Comparison of ENCODE assay signal across 10 mouse cellular contexts in the genomic region with DNA sequence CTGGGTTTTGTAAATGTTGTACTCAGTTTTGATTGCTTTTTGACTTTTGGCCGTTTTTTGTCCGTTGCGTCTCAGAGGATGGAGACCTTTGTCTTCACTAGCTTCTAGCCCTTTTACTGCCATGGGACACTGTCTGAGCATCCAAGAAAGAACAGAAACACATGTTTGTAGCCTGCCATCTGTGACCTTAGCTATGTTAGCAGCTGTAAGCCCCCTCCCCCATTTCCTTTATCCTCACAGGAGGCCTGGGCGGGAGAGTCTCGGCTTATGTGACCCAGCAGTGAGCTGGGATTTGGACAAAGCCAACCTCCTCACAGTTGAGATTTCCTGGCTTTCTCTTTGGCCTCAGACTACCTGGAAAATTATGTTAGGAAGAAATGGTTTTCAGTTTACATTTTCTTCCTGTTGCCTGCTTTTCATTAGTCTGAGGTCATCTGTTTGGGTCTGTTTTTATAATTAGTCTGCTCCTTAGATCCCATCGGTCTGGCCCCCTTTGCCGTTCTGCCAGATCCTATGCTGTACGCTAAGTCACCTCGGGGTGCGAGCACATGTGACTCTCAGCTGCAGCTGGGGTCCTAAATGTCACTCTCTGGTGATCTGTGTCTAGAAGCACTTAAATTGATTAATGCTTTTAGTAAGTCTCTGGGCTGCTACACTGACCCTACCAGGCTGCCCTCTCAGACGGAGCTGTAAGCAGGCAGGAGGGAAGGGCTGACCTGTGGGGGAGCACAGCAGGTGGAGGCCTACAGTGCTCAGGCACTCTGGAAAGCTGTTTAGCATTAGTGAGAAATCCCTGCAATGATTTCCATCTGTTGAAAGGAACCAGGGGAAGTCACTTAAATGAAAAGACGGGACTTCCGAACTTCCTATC.
DNase-seq lines count a peak whose midpoint lies in the region; ATAC-seq and TF ChIP-seq lines count a peak whose summit lies in the region.
"Had no signal": no experiment of that assay in that cellular context is flagged by ENCODE, and none has a peak within 500 bp of the region (broad histone marks: within the 10 kb centered on the region; RNA-seq: fewer than 3 reads in every experiment).

No protein-coding gene starts in this region.

- no peak overlapping the region for H3K4me2 ChIP-seq in midbrain, embryonic 13.5 days (replicated peaks)
- H3K4me2 ChIP-seq in midbrain, postnatal 0 days (ENCODE audit: low read depth, low read length, poor library complexity, severe bottlenecking): no peak overlapping the region
- H3K4me2 ChIP-seq in hindbrain, embryonic 13.5 days: no peak overlapping the region
- H3K4me2 ChIP-seq in stomach, embryonic 15.5 days: no peak overlapping the region
- H3K4me2 ChIP-seq: heart, embryonic 12.5 days had no signal

- DNase-seq in heart, embryonic 10.5 days (ENCODE audit: low spot score): no peak
- DNase-seq in heart, postnatal 14 days: no peak
- DNase-seq in midbrain, postnatal 0 days (ENCODE audit: low spot score): no peak
- DNase-seq in frontal cortex, postnatal 25 days (ENCODE audit: low spot score in 2 of 2): no peak
- DNase-seq in gastrocnemius, adult 8-10 months (ENCODE audit: low spot score in 2 of 2): no peak
- DNase-seq: thymus, adult 2 months had no signal

- peak overlapping the region; percentile 32 for H3K9ac ChIP-seq in midbrain, embryonic 13.5 days (replicated peaks)
- H3K9ac ChIP-seq in midbrain, postnatal 0 days (replicated peaks; ENCODE audit: low read length, poor library complexity, severe bottlenecking): no peak overlapping the region
- 0 out of 2 replicates have a peak overlapping the region, but pooled peaks have one; percentile 26 for H3K9ac ChIP-seq in hindbrain, embryonic 13.5 days
- no peak overlapping the region for H3K9ac ChIP-seq in stomach, embryonic 15.5 days
- H3K9ac ChIP-seq: heart, embryonic 12.5 days had no signal

- H3K36me3 ChIP-seq in heart, embryonic 10.5 days: peaks cover 65% of the 10 kb centered on the region
- peaks cover 15% of the 10 kb centered on the region for H3K36me3 ChIP-seq in midbrain, embryonic 13.5 days
- H3K36me3 ChIP-seq in midbrain, postnatal 0 days (ENCODE audit: insufficient read depth, low read length): peaks cover 19% of the 10 kb centered on the region
- H3K36me3 ChIP-seq in hindbrain, embryonic 13.5 days: peaks cover 17% of the 10 kb centered on the region
- H3K36me3 ChIP-seq in stomach, embryonic 15.5 days: peaks cover 10% of the 10 kb centered on the region

- intact Hi-C loops in heart, postnatal 14 days (cut with DNase I): loop anchor here (2.0 kb wide), 1 partner anchor 35 kb away; no protein-coding TSS in a partner anchor

- H3K4me1 ChIP-seq in heart, embryonic 10.5 days: peaks cover 44% of the 10 kb centered on the region
- peaks cover 43% of the 10 kb centered on the region for H3K4me1 ChIP-seq in midbrain, embryonic 13.5 days (replicated peaks)
- no peaks in the 10 kb centered on the region for H3K4me1 ChIP-seq in midbrain, postnatal 0 days (ENCODE audit: insufficient read depth, low read length)
- peaks cover 36% of the 10 kb centered on the region for H3K4me1 ChIP-seq in hindbrain, embryonic 13.5 days (replicated peaks)
- peaks cover 9% of the 10 kb centered on the region; the same call in 1 of the 2 replicates for H3K4me1 ChIP-seq in stomach, embryonic 15.5 days

- no peaks in the 10 kb centered on the region for H3K27me3 ChIP-seq in heart, embryonic 10.5 days (ENCODE audit: insufficient read depth, poor library complexity, severe bottlenecking)
- H3K27me3 ChIP-seq in midbrain, embryonic 13.5 days: no peaks in the 10 kb centered on the region
- no peaks in the 10 kb centered on the region for H3K27me3 ChIP-seq in midbrain, postnatal 0 days (ENCODE audit: insufficient read depth, low read length)
- H3K27me3 ChIP-seq in hindbrain, embryonic 13.5 days: no peaks in the 10 kb centered on the region
- H3K27me3 ChIP-seq in stomach, embryonic 15.5 days (replicated peaks): no peaks in the 10 kb centered on the region
- H3K27me3 ChIP-seq: heart, embryonic 12.5 days had no signal

- WGBS in heart, embryonic 10.5 days: 67% methylated on average over 13 of the region's 13 CpGs
- 33% methylated on average over 13 of the region's 13 CpGs for WGBS in midbrain, embryonic 13.5 days
- WGBS in midbrain, postnatal 0 days: 42% methylated on average over 13 of the region's 13 CpGs
- 31% methylated on average over 13 of the region's 13 CpGs for WGBS in hindbrain, embryonic 13.5 days
- 57% methylated on average over 13 of the region's 13 CpGs for WGBS in stomach, embryonic 15.5 days

- TF ChIP-seq CTCF in midbrain, postnatal 0 days (IDR thresholded peaks at IDR 0.05): no peak

- 0 out of 2 replicates have a peak overlapping the region, but pooled peaks have one; percentile 17 for H3K27ac ChIP-seq in heart, embryonic 10.5 days
- peak overlapping the region; percentile 45 for H3K27ac ChIP-seq in midbrain, embryonic 13.5 days
- no peak overlapping the region for H3K27ac ChIP-seq in midbrain, postnatal 0 days (ENCODE audit: low read depth, low read length)
- H3K27ac ChIP-seq in hindbrain, embryonic 13.5 days: peak overlapping the region; percentile 60
- H3K27ac ChIP-seq in stomach, embryonic 15.5 days: peak overlapping the region; percentile 26; the same call in 1 of the 2 replicates

- peak; percentile 34; the same call in 1 of the 2 replicates for ATAC-seq in midbrain, embryonic 13.5 days
- ATAC-seq in midbrain, postnatal 0 days (ENCODE audit: low FRiP score): no peak
- ATAC-seq in hindbrain, embryonic 13.5 days (ENCODE audit: low FRiP score): no peak
- no peak; the same call in 1 of the 2 replicates for ATAC-seq in stomach, embryonic 15.5 days (ENCODE audit: insufficient read depth, low FRiP score, low read depth)

- H3K9me3 ChIP-seq in heart, embryonic 10.5 days: no peaks in the 10 kb centered on the region
- H3K9me3 ChIP-seq in midbrain, embryonic 13.5 days: no peaks in the 10 kb centered on the region
- no peaks in the 10 kb centered on the region for H3K9me3 ChIP-seq in midbrain, postnatal 0 days (ENCODE audit: low read length)
- H3K9me3 ChIP-seq in hindbrain, embryonic 13.5 days: no peaks in the 10 kb centered on the region
- H3K9me3 ChIP-seq in stomach, embryonic 15.5 days: no peaks in the 10 kb centered on the region
- H3K9me3 ChIP-seq: heart, embryonic 12.5 days had no signal

- no peak overlapping the region for H3K4me3 ChIP-seq in heart, embryonic 10.5 days
- no peak overlapping the region for H3K4me3 ChIP-seq in midbrain, embryonic 13.5 days (replicated peaks)
- no peak overlapping the region for H3K4me3 ChIP-seq in midbrain, postnatal 0 days (ENCODE audit: low read depth, low read length)
- no peak overlapping the region for H3K4me3 ChIP-seq in hindbrain, embryonic 13.5 days
- no peak overlapping the region for H3K4me3 ChIP-seq in stomach, embryonic 15.5 days (replicated peaks)
- H3K4me3 ChIP-seq: heart, embryonic 12.5 days had no signal

Comparison
In these comparisons a context has a peak if more than half of its experiments do, and no peak if none do; other contexts are left out.
1. H3K9ac ChIP-seq: peak in midbrain, embryonic 13.5 days (single experiment) and hindbrain, embryonic 13.5 days (single experiment); none in midbrain, postnatal 0 days (single experiment) and stomach, embryonic 15.5 days (single experiment).